Mouse (Mus musculus) embryo, embryonic 11 days (tissue): Measurements from ENCODE around the gene Rtl4.

ENCODE experiments used
- DNase-seq: peaks from one replicate; pipeline ENCODE4 v3.0.0-alpha.2; 2015

Gene Rtl4

GRCm38 (mm10) chrX:144688207-144689118 lies at the start of gene Rtl4:
Gene Rtl4, plus strand, starts transcription at chrX:144688907.
- DNase-seq, result peak; percentile 20

GRCm38 (mm10) chrX:144644756-144645155 lies 44.0 kb upstream of the Rtl4 start:
- no peak for DNase-seq

GRCm38 (mm10) chrX:144645394-144645793 lies 43.3 kb upstream of the Rtl4 start:
- peak; percentile 2 for DNase-seq

- DNase-seq, result no peak
These were observed 36.5 kb upstream of the Rtl4 start for GRCm38 (mm10) chrX:144652196-144652595.

GRCm38 (mm10) chrX:144687742-144688141 lies 965 bp upstream of the Rtl4 start:
- peak; percentile 2 for DNase-seq

- DNase-seq, result no peak
These were observed 733 bp upstream of the Rtl4 start, which contains the start of gene Trpc5 for GRCm38 (mm10) chrX:144688142-144688206. Gene Trpc5, minus strand, starts transcription at chrX:144688180.

GRCm38 (mm10) chrX:144689119-144689858 lies 582 bp downstream of the Rtl4 start:
- DNase-seq, result no peak

- peak; percentile 28 for DNase-seq
These were observed 1.1 kb downstream of the Rtl4 start for GRCm38 (mm10) chrX:144689859-144690181.

GRCm38 (mm10) chrX:144716330-144716729 lies 27.6 kb downstream of the Rtl4 start:
- no peak for DNase-seq

- no peak for DNase-seq
These were observed 58.9 kb downstream of the Rtl4 start for GRCm38 (mm10) chrX:144747528-144748049.

GRCm38 (mm10) chrX:144986980-144987379 lies 298.3 kb downstream of the Rtl4 start:
- DNase-seq, result no peak

- DNase-seq, result no peak
These were observed 376.8 kb downstream of the Rtl4 start for GRCm38 (mm10) chrX:145065484-145065913.

- DNase-seq, result no peak
These were observed 401.1 kb downstream of the Rtl4 start for GRCm38 (mm10) chrX:145089802-145090201.

- DNase-seq, result no peak
These were observed 401.7 kb downstream of the Rtl4 start for GRCm38 (mm10) chrX:145090360-145090759.

GRCm38 (mm10) chrX:145090964-145091363 lies 402.3 kb downstream of the Rtl4 start:
- DNase-seq, result no peak
